Comparison of ENCODE assay signal across 8 mouse cellular contexts in the genomic region with DNA sequence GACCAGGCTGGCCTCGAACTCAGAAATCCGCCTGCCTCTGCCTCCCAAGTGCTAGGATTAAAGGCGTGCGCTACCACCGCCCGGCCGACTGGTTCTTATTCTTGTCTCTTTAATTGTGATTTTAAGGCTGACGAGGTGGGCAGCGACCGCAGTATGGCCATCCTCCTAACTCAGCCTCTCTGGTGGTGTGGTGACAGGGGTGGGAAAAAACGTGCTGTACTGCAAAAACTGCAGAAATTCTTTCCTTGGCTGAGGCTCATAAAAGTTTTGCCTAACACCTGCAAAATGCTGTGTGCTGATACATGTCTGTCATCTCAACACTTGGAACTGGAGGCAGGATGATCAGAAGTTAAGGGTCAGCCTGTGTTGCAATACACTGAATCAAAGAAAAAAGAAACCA. TPM values are rescaled to one million over a fixed set of nuclear protein-coding genes. Genes with fewer than 3 reads are reported as not detected.
A peak's percentile ranks its signal among the peaks of the same experiment; 100 is the strongest.
DNase-seq lines count a peak whose midpoint lies in the region; ATAC-seq and TF ChIP-seq lines count a peak whose summit lies in the region.

No protein-coding gene starts in this region.

- DNase-seq in gastrocnemius, adult 2 months = no peak
- DNase-seq in gastrocnemius, postnatal 4 days (ENCODE audit: low spot score in 2 of 2) = no peak
- no peak for DNase-seq in thymus, adult 2 months
- DNase-seq in thymus, adult 18-20 months = no peak
- no peak for DNase-seq in limb, embryonic 14.5 days (ENCODE audit: low spot score)
- DNase-seq in adipocyte (ENCODE audit: low spot score) = no peak
- DNase-seq in frontal cortex, postnatal 36 days (ENCODE audit: low spot score in 2 of 2) = no peak

- no peak for ATAC-seq in limb, embryonic 14.5 days (ENCODE audit: low FRiP score, low read depth)
- no peak for ATAC-seq in stomach, embryonic 16.5 days (ENCODE audit: insufficient read depth, low FRiP score)

- intact Hi-C loops in gastrocnemius, adult 2 months (cut with DNase I) = no loop called here

- TF ChIP-seq POLR2A in thymus, adult 2 months (IDR thresholded peaks at IDR 0.05; ENCODE audit: control insufficient read depth, extremely low read depth, insufficient read depth, low read length, poor library complexity) = no peak
- no peak for TF ChIP-seq POLR2A in limb, embryonic 14.5 days (IDR thresholded peaks at IDR 0.05; ENCODE audit: borderline replicate concordance, extremely low read depth, insufficient read depth, insufficient read length)

- TF ChIP-seq CTCF in gastrocnemius, adult 2 months (IDR thresholded peaks at IDR 0.05) = no peak
- no peak for TF ChIP-seq CTCF in thymus, adult 2 months (IDR thresholded peaks at IDR 0.05; ENCODE audit: borderline replicate concordance, control insufficient read depth, extremely low read depth, insufficient read depth, low read length, poor library complexity)

- WGBS in thymus, adult 2 months = 3% methylated on average over 11 of the region's 11 CpGs
- WGBS in limb, embryonic 14.5 days = 13% methylated on average over 11 of the region's 11 CpGs
- WGBS in stomach, embryonic 16.5 days = 14% methylated on average over 11 of the region's 11 CpGs

- peak overlapping the region; percentile 63 for H3K4me2 ChIP-seq in limb, embryonic 14.5 days (replicated peaks; ENCODE audit: low read depth, low read length, severe bottlenecking)
- H3K4me2 ChIP-seq in stomach, embryonic 16.5 days (ENCODE audit: low read depth, low read length) = peak overlapping the region; percentile 49

- H3K9ac ChIP-seq in limb, embryonic 14.5 days (ENCODE audit: low read depth, low read length, severe bottlenecking) = peak overlapping the region; percentile 56
- peak overlapping the region; percentile 78 for H3K9ac ChIP-seq in stomach, embryonic 16.5 days (ENCODE audit: low read length)

- peak overlapping the region; percentile 98 for H3K27ac ChIP-seq in gastrocnemius, adult 2 months
- peak overlapping the region; percentile 60; the same call in 1 of the 2 replicates for H3K27ac ChIP-seq in thymus, adult 2 months (ENCODE audit: control insufficient read depth, insufficient read depth, low read length)
- peak overlapping the region; percentile 46; the same call in 1 of the 2 replicates for H3K27ac ChIP-seq in limb, embryonic 14.5 days (replicated peaks; ENCODE audit: low read depth, low read length)
- peak overlapping the region; percentile 93 for H3K27ac ChIP-seq in stomach, embryonic 16.5 days (ENCODE audit: low read length)

- peaks cover 24% of the 10 kb centered on the region; the same call in 1 of the 2 replicates for H3K36me3 ChIP-seq in thymus, adult 2 months (ENCODE audit: control insufficient read depth, insufficient read depth, low read length)
- peaks cover 28% of the 10 kb centered on the region for H3K36me3 ChIP-seq in limb, embryonic 14.5 days (ENCODE audit: control insufficient read depth, insufficient read depth, low read length)
- H3K36me3 ChIP-seq in stomach, embryonic 16.5 days (ENCODE audit: control insufficient read depth, insufficient read depth, low read length) = peaks cover 14% of the 10 kb centered on the region; the same call in 1 of the 2 replicates

- H3K4me1 ChIP-seq in thymus, adult 2 months (replicated peaks; ENCODE audit: control insufficient read depth, insufficient read depth, low read length) = peaks cover 10% of the 10 kb centered on the region
- H3K4me1 ChIP-seq in limb, embryonic 14.5 days (ENCODE audit: control insufficient read depth, insufficient read depth, low read length) = peaks cover 15% of the 10 kb centered on the region
- peaks cover 17% of the 10 kb centered on the region for H3K4me1 ChIP-seq in stomach, embryonic 16.5 days (ENCODE audit: control insufficient read depth, insufficient read depth, low read length)

- peak overlapping the region; percentile 87 for H3K4me3 ChIP-seq in gastrocnemius, adult 2 months
- peak overlapping the region; percentile 94 for H3K4me3 ChIP-seq in thymus, adult 2 months (ENCODE audit: control insufficient read depth, insufficient read depth, low read length)
- peak overlapping the region; percentile 52 for H3K4me3 ChIP-seq in limb, embryonic 14.5 days (replicated peaks; ENCODE audit: low read length)
- peak overlapping the region; percentile 67 for H3K4me3 ChIP-seq in stomach, embryonic 16.5 days (replicated peaks; ENCODE audit: low read length)

- H3K9me3 ChIP-seq in limb, embryonic 14.5 days (ENCODE audit: control insufficient read depth, low read length) = no peaks in the 10 kb centered on the region
- no peaks in the 10 kb centered on the region for H3K9me3 ChIP-seq in stomach, embryonic 16.5 days (replicated peaks; ENCODE audit: control insufficient read depth, low read length)

- no peaks in the 10 kb centered on the region; the same call in 1 of the 2 replicates for H3K27me3 ChIP-seq in thymus, adult 2 months (ENCODE audit: control insufficient read depth, insufficient read depth, low read length)
- no peaks in the 10 kb centered on the region for H3K27me3 ChIP-seq in limb, embryonic 14.5 days (ENCODE audit: control insufficient read depth, insufficient read depth, low read length)
- H3K27me3 ChIP-seq in stomach, embryonic 16.5 days (ENCODE audit: control insufficient read depth, insufficient read depth, low read length) = no peaks in the 10 kb centered on the region

RNA-seq across cellular contexts. Expression of a gene that starts 0.6 kb away (rescaled TPM):
- total RNA-seq in gastrocnemius, adult 2 months (2021) = 1 to 10 TPM; 6.6 to 7.1 TPM
- 1 to 10 TPM; 3.4 to 3.8 TPM for total RNA-seq in gastrocnemius, postnatal 4 days (2021)
- polyA plus RNA-seq in thymus, adult 2 months (2012; rRNA removed) = 11.1 and 14.8 TPM in 2 replicates
- polyA plus RNA-seq in limb, embryonic 14.5 days (2012; rRNA removed) = 10.9 and 15.5 TPM in 2 replicates
- polyA plus RNA-seq in limb, embryonic 14.5 days (2014; fragmentation: Nextera tagmentation; extraction: Ambion mirVana) = 8.5 and 12.8 TPM in 2 replicates
- 16.4 and 16.6 TPM in 2 replicates for polyA plus RNA-seq in stomach, embryonic 16.5 days (2015; fragmentation: Nextera tagmentation; extraction: Ambion mirVana)

RNA-seq across cellular contexts. Expression of a gene that starts 5.9 kb away (rescaled TPM):
- under 1 TPM; 0.23 to 0.73 TPM for total RNA-seq in gastrocnemius, adult 2 months (2021)
- 1 to 10 TPM; 3.5 to 3.7 TPM for total RNA-seq in gastrocnemius, postnatal 4 days (2021)
- polyA plus RNA-seq in thymus, adult 2 months (2012; rRNA removed) = 3.1 and 3.6 TPM in 2 replicates
- 41.7 and 67.7 TPM in 2 replicates for polyA plus RNA-seq in limb, embryonic 14.5 days (2012; rRNA removed)
- polyA plus RNA-seq in limb, embryonic 14.5 days (2014; fragmentation: Nextera tagmentation; extraction: Ambion mirVana) = 31.5 and 38.6 TPM in 2 replicates
- 9.3 and 10.5 TPM in 2 replicates for polyA plus RNA-seq in stomach, embryonic 16.5 days (2015; fragmentation: Nextera tagmentation; extraction: Ambion mirVana)

RNA-seq across cellular contexts. Expression of a gene that starts 7.6 kb away (rescaled TPM):
- 10 to 100 TPM; 22.1 to 30.7 TPM for total RNA-seq in gastrocnemius, adult 2 months (2021)
- total RNA-seq in gastrocnemius, postnatal 4 days (2021) = 100 to 1,000 TPM; 107 to 153 TPM
- polyA plus RNA-seq in thymus, adult 2 months (2012; rRNA removed) = 173 and 193 TPM in 2 replicates
- 286 and 289 TPM in 2 replicates for polyA plus RNA-seq in limb, embryonic 14.5 days (2012; rRNA removed)
- polyA plus RNA-seq in limb, embryonic 14.5 days (2014; fragmentation: Nextera tagmentation; extraction: Ambion mirVana) = 101 and 106 TPM in 2 replicates
- 69.8 and 80.8 TPM in 2 replicates for polyA plus RNA-seq in stomach, embryonic 16.5 days (2015; fragmentation: Nextera tagmentation; extraction: Ambion mirVana)

RNA-seq across cellular contexts. Expression of a gene that starts 25.3 kb away (rescaled TPM):
- 10 to 100 TPM; 34.3 to 39.8 TPM for total RNA-seq in gastrocnemius, adult 2 months (2021)
- 10 to 100 TPM; 67.7 to 74.0 TPM for total RNA-seq in gastrocnemius, postnatal 4 days (2021)
- 342 and 374 TPM in 2 replicates for polyA plus RNA-seq in thymus, adult 2 months (2012; rRNA removed)
- 108 and 161 TPM in 2 replicates for polyA plus RNA-seq in limb, embryonic 14.5 days (2012; rRNA removed)
- 33.4 and 39.6 TPM in 2 replicates for polyA plus RNA-seq in limb, embryonic 14.5 days (2014; fragmentation: Nextera tagmentation; extraction: Ambion mirVana)
- 7.8 and 9.8 TPM in 2 replicates for polyA plus RNA-seq in stomach, embryonic 16.5 days (2015; fragmentation: Nextera tagmentation; extraction: Ambion mirVana)

RNA-seq across cellular contexts. Expression of a gene that starts 32.7 kb away (rescaled TPM):
- total RNA-seq in gastrocnemius, adult 2 months (2021) = 1 to 10 TPM; 1.8 to 2.3 TPM
- total RNA-seq in gastrocnemius, postnatal 4 days (2021) = 1 to 10 TPM; 2.2 to 2.7 TPM
- 34.0 and 37.7 TPM in 2 replicates for polyA plus RNA-seq in thymus, adult 2 months (2012; rRNA removed)
- 28.9 and 36.0 TPM in 2 replicates for polyA plus RNA-seq in limb, embryonic 14.5 days (2012; rRNA removed)
- polyA plus RNA-seq in limb, embryonic 14.5 days (2014; fragmentation: Nextera tagmentation; extraction: Ambion mirVana) = 7.5 and 9.3 TPM in 2 replicates
- 3.1 and 3.9 TPM in 2 replicates for polyA plus RNA-seq in stomach, embryonic 16.5 days (2015; fragmentation: Nextera tagmentation; extraction: Ambion mirVana)

Comparison
In these comparisons a context has a peak if more than half of its experiments do, and no peak if none do; other contexts are left out.
1. H3K27ac ChIP-seq: peak in every context shown above with its lines; median percentile 98 in gastrocnemius, adult 2 months; 93 in stomach, embryonic 16.5 days; 60 in thymus, adult 2 months; 46 in limb, embryonic 14.5 days.